Mouse (Mus musculus): Measurements from ENCODE around the gene Grrp1. TPM values are rescaled to one million over a fixed set of nuclear protein-coding genes. Genes with fewer than 3 reads are reported as not detected.
"Not testable (repeated sequence)": the region's sequence is repeated elsewhere in the genome, so short reads cannot be mapped to it uniquely, and the experiment has no call there.

Gene Grrp1
- polyA plus RNA-seq, 1 experiment from 2014 or later = 6.8 TPM

DNA sequence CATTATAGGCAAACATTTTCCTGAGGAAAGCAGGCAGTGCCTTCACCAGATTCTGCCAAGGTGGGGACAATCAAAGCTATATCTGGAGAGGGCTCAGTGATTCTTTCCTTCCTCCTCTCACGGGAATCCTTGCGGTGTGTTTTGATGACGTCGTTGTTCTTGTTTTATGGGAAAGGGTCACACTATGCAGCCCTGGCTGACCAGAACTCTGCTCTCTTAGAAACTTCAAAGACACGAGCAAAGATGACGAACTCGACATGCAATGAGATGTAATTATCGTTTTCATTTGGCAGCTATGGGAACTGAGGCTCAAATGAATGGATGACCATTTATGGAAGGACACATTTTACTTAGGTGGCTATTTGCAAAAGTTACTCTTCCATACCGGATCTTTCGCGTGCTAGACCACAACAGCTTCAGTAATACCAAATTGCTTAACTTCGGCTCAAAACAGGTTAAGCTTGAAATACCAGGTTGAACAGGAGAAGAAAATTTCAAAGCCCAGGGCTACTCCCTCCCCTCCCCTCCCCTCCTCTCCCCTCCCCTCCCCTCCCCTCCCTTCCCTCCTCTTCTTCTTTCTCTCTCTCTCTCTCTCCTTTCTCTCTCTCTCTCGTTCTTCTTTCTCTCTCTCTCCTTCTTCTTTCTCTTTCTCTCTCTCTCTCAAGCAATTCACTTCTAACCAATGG is 19.0 kb upstream of the Grrp1 start:
- ATAC-seq = 0 out of 2 replicates have a peak, but pooled peaks have one; percentile 25
- H3K4me2 ChIP-seq (replicated peaks; ENCODE audit: low read depth) = peak overlapping the region; percentile 52
- H3K27me3 ChIP-seq (replicated peaks; ENCODE audit: control insufficient read depth, insufficient read depth, low read length) = no peaks in the 10 kb centered on the region
- 0 out of 2 replicates have a peak, but pooled peaks cover 6% of the 10 kb centered on the region for H3K4me1 ChIP-seq (replicated peaks; ENCODE audit: control insufficient read depth, insufficient read depth, low read length)
- no peak for TF ChIP-seq CTCF (IDR thresholded peaks at IDR 0.05; ENCODE audit: low read depth)
- no peaks in the 10 kb centered on the region for H3K9me3 ChIP-seq (ENCODE audit: control insufficient read depth)
- no peak overlapping the region for H3K27ac ChIP-seq (ENCODE audit: low read depth, low read length)
- peak overlapping the region; percentile 13; the same call in 1 of the 2 replicates for H3K9ac ChIP-seq (ENCODE audit: low read depth, low read length)
- peaks cover 15% of the 10 kb centered on the region for H3K36me3 ChIP-seq (ENCODE audit: control insufficient read depth, insufficient read depth)
- H3K4me3 ChIP-seq (ENCODE audit: low read depth, low read length) = peak overlapping the region; percentile 13
- whole genome bisulfite sequencing = 13% methylated on average over 12 of the region's 13 CpGs

DNA sequence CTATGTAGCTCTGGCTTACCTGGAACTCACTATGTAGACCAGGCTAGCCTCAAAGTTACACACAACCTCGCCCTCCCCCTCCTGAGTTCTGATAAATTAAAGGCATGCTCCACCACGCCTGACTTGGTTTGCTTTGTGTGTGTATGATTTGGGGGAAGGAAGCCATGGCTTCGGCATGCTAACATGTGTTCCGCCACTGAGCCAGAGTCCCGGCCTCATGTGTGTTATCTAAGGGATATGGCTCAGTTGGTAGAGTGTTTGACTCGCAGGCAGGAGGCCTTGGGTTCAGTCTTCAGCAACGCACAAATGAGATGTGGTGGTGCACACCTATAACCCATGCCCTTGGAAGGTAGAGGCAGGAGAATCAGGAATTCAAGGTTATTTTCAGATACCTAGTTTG is 18.1 kb upstream of the Grrp1 start:
- H3K4me3 ChIP-seq (ENCODE audit: low read depth, low read length) = no peak overlapping the region

DNA sequence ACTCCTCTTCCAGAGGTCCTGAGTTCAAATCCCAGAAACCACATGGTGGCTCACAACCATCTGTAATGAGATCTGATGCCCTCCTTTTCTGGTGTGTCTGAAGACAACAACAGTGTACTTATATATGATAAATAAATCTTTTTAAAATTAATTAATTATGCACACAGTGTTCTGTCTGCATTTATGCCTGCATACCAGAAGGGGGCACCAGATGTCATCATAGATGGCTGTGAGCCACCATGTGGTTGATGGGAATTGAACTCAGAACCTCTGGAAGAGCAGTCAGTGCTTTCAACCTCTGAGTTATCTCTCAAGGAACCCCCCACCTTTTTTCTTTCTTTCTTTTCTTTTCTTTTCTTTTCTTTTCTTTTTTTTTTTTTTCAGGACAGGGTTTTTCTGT is 15.7 kb upstream of the Grrp1 start:
- H3K4me3 ChIP-seq (ENCODE audit: low read depth, low read length); H3K27ac ChIP-seq (ENCODE audit: low read depth, low read length); ATAC-seq; H3K27me3 ChIP-seq (replicated peaks; ENCODE audit: control insufficient read depth, insufficient read depth, low read length); H3K4me1 ChIP-seq (replicated peaks; ENCODE audit: control insufficient read depth, insufficient read depth, low read length); H3K9me3 ChIP-seq (ENCODE audit: control insufficient read depth); H3K36me3 ChIP-seq (ENCODE audit: control insufficient read depth, insufficient read depth); H3K4me2 ChIP-seq (replicated peaks; ENCODE audit: low read depth); H3K9ac ChIP-seq (ENCODE audit: low read depth, low read length): not testable (repeated sequence)
- TF ChIP-seq CTCF (IDR thresholded peaks at IDR 0.05; ENCODE audit: low read depth) = peak; percentile 58

More for the DNA sequence above, 18.1 kb upstream of the Grrp1 start:
- Histone ChIP-seq H3K4me1 (replicated peaks; ENCODE audit: control insufficient read depth, insufficient read depth, low read length) (0 out of 2 replicates have a peak, but pooled peaks cover 6% of the 10 kb centered on the region), H3K9me3 (ENCODE audit: control insufficient read depth) (no peaks in the 10 kb centered on the region), H3K36me3 (ENCODE audit: control insufficient read depth, insufficient read depth) (peaks cover 8% of the 10 kb centered on the region), H3K9ac (ENCODE audit: low read depth, low read length) (no peak overlapping the region), H3K27me3 (replicated peaks; ENCODE audit: control insufficient read depth, insufficient read depth, low read length) (no peaks in the 10 kb centered on the region), H3K27ac (ENCODE audit: low read depth, low read length) (no peak overlapping the region), H3K4me2 (replicated peaks; ENCODE audit: low read depth) (no peak overlapping the region)
- TF ChIP-seq CTCF (IDR thresholded peaks at IDR 0.05; ENCODE audit: low read depth) = no peak
- 86% methylated on average over 7 of the region's 7 CpGs for WGBS
- no peak for ATAC-seq

DNA sequence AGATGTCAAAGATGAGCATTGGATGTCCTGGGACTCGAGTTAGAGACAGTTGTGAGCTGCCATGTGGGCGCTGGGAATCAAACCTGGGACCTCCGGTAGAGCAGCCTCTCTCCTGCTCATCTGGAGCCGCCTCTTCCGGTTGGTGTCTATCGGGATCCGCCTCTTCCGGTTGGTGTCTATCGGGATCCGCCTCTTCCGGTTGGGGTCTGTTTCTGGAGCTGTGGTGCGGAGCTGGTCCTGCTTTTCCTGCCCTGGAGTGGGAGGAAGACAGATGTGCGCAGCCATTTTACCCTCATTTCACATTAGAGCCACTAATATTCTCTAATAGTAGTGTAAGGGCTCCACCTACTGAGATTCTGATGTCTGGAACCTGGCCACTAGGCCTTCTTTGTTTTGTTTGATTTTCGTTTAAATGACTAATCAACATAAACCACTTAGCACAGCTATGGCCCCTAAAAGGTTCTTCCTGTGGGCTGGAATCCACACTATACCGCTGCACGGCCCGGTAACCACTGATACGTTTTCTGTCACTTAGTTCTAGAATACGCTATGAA is 14.3 kb upstream of the Grrp1 start:
- H3K27ac ChIP-seq (ENCODE audit: low read depth, low read length) = no peak overlapping the region
- no peak overlapping the region for H3K4me2 ChIP-seq (replicated peaks; ENCODE audit: low read depth)
- no peak overlapping the region for H3K9ac ChIP-seq (ENCODE audit: low read depth, low read length)
- H3K36me3 ChIP-seq (ENCODE audit: control insufficient read depth, insufficient read depth) = no peaks in the 10 kb centered on the region
- WGBS = 83% methylated on average over 19 of the region's 19 CpGs
- ATAC-seq = no peak
- H3K4me3 ChIP-seq (ENCODE audit: low read depth, low read length) = no peak overlapping the region
- peaks cover 4% of the 10 kb centered on the region; the same call in 1 of the 2 replicates for H3K9me3 ChIP-seq (ENCODE audit: control insufficient read depth)
- TF ChIP-seq CTCF (IDR thresholded peaks at IDR 0.05; ENCODE audit: low read depth) = peak; percentile 24; the same call in 1 of the 2 replicates
- H3K4me1 ChIP-seq (replicated peaks; ENCODE audit: control insufficient read depth, insufficient read depth, low read length) = 0 out of 2 replicates have a peak, but pooled peaks cover 6% of the 10 kb centered on the region
- H3K27me3 ChIP-seq (replicated peaks; ENCODE audit: control insufficient read depth, insufficient read depth, low read length) = no peaks in the 10 kb centered on the region

DNA sequence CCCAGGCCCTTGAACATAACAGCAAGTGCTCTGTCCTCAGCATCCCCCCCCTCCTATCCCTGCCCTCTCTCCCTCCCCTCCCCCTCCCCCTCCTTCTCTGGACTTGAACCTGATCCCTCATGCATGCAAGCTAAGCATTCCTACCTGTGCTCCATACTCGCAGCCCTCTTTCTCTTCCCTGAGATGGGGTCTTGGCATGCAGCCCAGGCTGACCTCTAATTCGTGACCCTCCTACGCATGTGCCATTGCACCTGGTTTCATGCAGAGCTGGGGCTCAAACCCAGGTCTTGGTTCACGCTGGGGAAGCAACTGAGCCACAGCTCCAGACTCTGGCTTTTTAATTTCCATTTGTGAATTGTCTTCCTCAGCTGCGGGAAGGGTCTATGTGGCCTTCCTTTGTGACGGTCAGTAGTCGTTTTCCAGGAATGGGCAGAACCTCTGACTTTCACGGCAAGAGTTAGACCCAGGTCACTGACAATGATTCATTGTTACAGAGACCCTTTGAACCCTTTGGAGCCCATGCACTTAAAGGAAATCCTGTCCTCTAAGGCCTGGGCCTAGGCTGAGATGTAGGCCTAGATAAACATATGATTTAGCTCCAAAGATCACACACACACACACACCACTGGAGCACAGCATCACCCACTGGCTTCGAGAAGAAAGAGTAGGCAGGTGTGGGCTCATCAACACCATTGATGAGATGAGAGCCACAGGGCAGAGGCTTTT is 12.1 kb upstream of the Grrp1 start:
- Histone ChIP-seq H3K4me3 (ENCODE audit: low read depth, low read length) (no peak overlapping the region), H3K27me3 (replicated peaks; ENCODE audit: control insufficient read depth, insufficient read depth, low read length) (no peaks in the 10 kb centered on the region), H3K36me3 (ENCODE audit: control insufficient read depth, insufficient read depth) (no peaks in the 10 kb centered on the region), H3K9ac (ENCODE audit: low read depth, low read length) (no peak overlapping the region), H3K27ac (ENCODE audit: low read depth, low read length) (no peak overlapping the region), H3K4me1 (replicated peaks; ENCODE audit: control insufficient read depth, insufficient read depth, low read length) (0 out of 2 replicates have a peak, but pooled peaks cover 6% of the 10 kb centered on the region), H3K9me3 (ENCODE audit: control insufficient read depth) (peaks cover 4% of the 10 kb centered on the region; the same call in 1 of the 2 replicates), H3K4me2 (replicated peaks; ENCODE audit: low read depth) (no peak overlapping the region)
- 0 out of 2 replicates have a peak, but pooled peaks have one; percentile 16 for TF ChIP-seq CTCF (IDR thresholded peaks at IDR 0.05; ENCODE audit: low read depth)
- 69% methylated on average over 9 of the region's 9 CpGs for WGBS
- ATAC-seq = no peak

DNA sequence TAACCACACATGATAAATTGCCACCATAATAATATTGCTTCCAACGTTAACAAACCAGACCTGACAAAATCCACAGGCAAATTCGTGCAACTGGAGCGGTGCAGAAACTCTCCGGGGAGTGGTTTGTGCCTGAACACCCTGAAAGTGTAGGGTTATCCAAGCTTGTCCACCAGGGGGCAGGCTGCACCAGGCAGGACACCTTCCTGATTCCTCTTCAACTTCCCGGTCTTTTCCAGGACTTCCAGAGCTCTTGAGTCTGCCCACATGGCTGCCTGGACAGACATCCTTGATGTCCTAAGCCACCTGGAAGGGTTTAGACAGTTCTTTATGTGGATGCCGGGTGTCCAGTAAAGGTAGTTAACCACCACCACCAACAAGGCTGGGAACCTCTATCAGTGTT is 9.3 kb upstream of the Grrp1 start:
- peak; percentile 91 for TF ChIP-seq CTCF (IDR thresholded peaks at IDR 0.05; ENCODE audit: low read depth)
- WGBS = 28% methylated on average over 6 of the region's 6 CpGs
- Histone ChIP-seq H3K4me3 (ENCODE audit: low read depth, low read length) (no peak overlapping the region), H3K9ac (ENCODE audit: low read depth, low read length) (no peak overlapping the region), H3K27me3 (replicated peaks; ENCODE audit: control insufficient read depth, insufficient read depth, low read length) (no peaks in the 10 kb centered on the region), H3K4me2 (replicated peaks; ENCODE audit: low read depth) (no peak overlapping the region), H3K9me3 (ENCODE audit: control insufficient read depth) (peaks cover 4% of the 10 kb centered on the region; the same call in 1 of the 2 replicates), H3K4me1 (replicated peaks; ENCODE audit: control insufficient read depth, insufficient read depth, low read length) (no peaks in the 10 kb centered on the region), H3K27ac (ENCODE audit: low read depth, low read length) (no peak overlapping the region), H3K36me3 (ENCODE audit: control insufficient read depth, insufficient read depth) (no peaks in the 10 kb centered on the region)
- ATAC-seq = 0 out of 2 replicates have a peak, but pooled peaks have one; percentile 41

Data from intestine, postnatal 0 days (tissue).